Mouse (Mus musculus): Measurements from ENCODE around the gene Gm9195. TPM values are rescaled to one million over a fixed set of nuclear protein-coding genes. Genes with fewer than 3 reads are reported as not detected.

The Gm9195 gene
- total and polyA plus RNA-seq, 2 experiments from 2014 or later: not detected

GRCm38 (mm10) chr14:72516376-72516775 lies 24.7 kb upstream of the Gm9195 start:
- Histone ChIP-seq H3K4me1 (ENCODE audit: insufficient read depth) (no peaks in the 10 kb centered on the region), H3K9me3 (ENCODE audit: low read length) (no peaks in the 10 kb centered on the region), H3K4me3 (ENCODE audit: low read depth, low read length) (no peak overlapping the region), H3K9ac (no peak overlapping the region), H3K36me3 (ENCODE audit: insufficient read depth) (no peaks in the 10 kb centered on the region), H3K27me3 (ENCODE audit: insufficient read depth, low read length) (no peaks in the 10 kb centered on the region), H3K4me2 (ENCODE audit: low read depth) (no peak overlapping the region), H3K27ac (ENCODE audit: low read depth, low read length) (no peak overlapping the region)
- peak; percentile 93 for TF ChIP-seq CTCF (IDR thresholded peaks at IDR 0.05; ENCODE audit: low read depth)
- WGBS: 17% methylated on average over 5 of the region's 5 CpGs
- DNase-seq (peak; percentile 79), ATAC-seq (peak; percentile 87)

- H3K36me3 ChIP-seq (ENCODE audit: insufficient read depth): no peaks in the 10 kb centered on the region
- no peaks in the 10 kb centered on the region for H3K27me3 ChIP-seq (ENCODE audit: insufficient read depth, low read length)
- H3K4me3 ChIP-seq (ENCODE audit: low read depth, low read length): 0 out of 2 replicates have a peak overlapping the region, but pooled peaks have one; percentile 9
- no peak for DNase-seq
- no peaks in the 10 kb centered on the region for H3K9me3 ChIP-seq (ENCODE audit: low read length)
- WGBS: 10% methylated on average over 11 of the region's 11 CpGs
- peak overlapping the region; percentile 47 for H3K4me2 ChIP-seq (ENCODE audit: low read depth)
- H3K4me1 ChIP-seq (ENCODE audit: insufficient read depth): no peaks in the 10 kb centered on the region
- H3K27ac ChIP-seq (ENCODE audit: low read depth, low read length): no peak overlapping the region
- no peak for TF ChIP-seq CTCF (IDR thresholded peaks at IDR 0.05; ENCODE audit: low read depth)
- no peak for ATAC-seq
- H3K9ac ChIP-seq: no peak overlapping the region
Observed at GRCm38 (mm10) chr14:72506723-72507420, 15.2 kb upstream of the Gm9195 start.

- Histone ChIP-seq H3K9me3 (ENCODE audit: low read length) (no peaks in the 10 kb centered on the region), H3K27me3 (ENCODE audit: insufficient read depth, low read length) (no peaks in the 10 kb centered on the region), H3K4me2 (ENCODE audit: low read depth) (peak overlapping the region; percentile 47), H3K36me3 (ENCODE audit: insufficient read depth) (no peaks in the 10 kb centered on the region), H3K4me1 (ENCODE audit: insufficient read depth) (no peaks in the 10 kb centered on the region), H3K4me3 (ENCODE audit: low read depth, low read length) (0 out of 2 replicates have a peak overlapping the region, but pooled peaks have one; percentile 9), H3K9ac (no peak overlapping the region), H3K27ac (ENCODE audit: low read depth, low read length) (no peak overlapping the region)
- 9% methylated on average over 12 of the region's 12 CpGs for WGBS
- no peak for ATAC-seq
- no peak for TF ChIP-seq CTCF (IDR thresholded peaks at IDR 0.05; ENCODE audit: low read depth)
- no peak for DNase-seq
Observed at GRCm38 (mm10) chr14:72506018-72506722, 14.5 kb upstream of the Gm9195 start.

GRCm38 (mm10) chr14:72504985-72505384 lies 13.3 kb upstream of the Gm9195 start:
- no peaks in the 10 kb centered on the region for H3K4me1 ChIP-seq (ENCODE audit: insufficient read depth)
- no peak overlapping the region for H3K4me3 ChIP-seq (ENCODE audit: low read depth, low read length)
- 94% methylated on average over 1 of the region's 1 CpGs for WGBS
- DNase-seq (no peak), ATAC-seq (no peak)
- TF ChIP-seq CTCF (IDR thresholded peaks at IDR 0.05; ENCODE audit: low read depth): no peak
- H3K9ac ChIP-seq: no peak overlapping the region
- no peaks in the 10 kb centered on the region for H3K9me3 ChIP-seq (ENCODE audit: low read length)
- no peaks in the 10 kb centered on the region for H3K36me3 ChIP-seq (ENCODE audit: insufficient read depth)
- no peak overlapping the region for H3K27ac ChIP-seq (ENCODE audit: low read depth, low read length)
- H3K27me3 ChIP-seq (ENCODE audit: insufficient read depth, low read length): no peaks in the 10 kb centered on the region
- no peak overlapping the region for H3K4me2 ChIP-seq (ENCODE audit: low read depth)

GRCm38 (mm10) chr14:72503241-72503640 lies 11.6 kb upstream of the Gm9195 start:
- no peak for TF ChIP-seq CTCF (IDR thresholded peaks at IDR 0.05; ENCODE audit: low read depth)
- no peak for ATAC-seq
- no peak for DNase-seq
- Histone ChIP-seq H3K27me3 (ENCODE audit: insufficient read depth, low read length) (no peaks in the 10 kb centered on the region), H3K36me3 (ENCODE audit: insufficient read depth) (no peaks in the 10 kb centered on the region), H3K4me3 (ENCODE audit: low read depth, low read length) (no peak overlapping the region), H3K9ac (no peak overlapping the region), H3K4me2 (ENCODE audit: low read depth) (no peak overlapping the region), H3K4me1 (ENCODE audit: insufficient read depth) (no peaks in the 10 kb centered on the region), H3K27ac (ENCODE audit: low read depth, low read length) (no peak overlapping the region), H3K9me3 (ENCODE audit: low read length) (no peaks in the 10 kb centered on the region)
- WGBS: 41% methylated on average over 6 of the region's 6 CpGs

- H3K9ac ChIP-seq: no peak overlapping the region
- WGBS: 76% methylated on average over 1 of the region's 1 CpGs
- H3K4me1 ChIP-seq (ENCODE audit: insufficient read depth): no peaks in the 10 kb centered on the region
- H3K36me3 ChIP-seq (ENCODE audit: insufficient read depth): no peaks in the 10 kb centered on the region
- DNase-seq (no peak), ATAC-seq (no peak)
- no peak overlapping the region for H3K4me2 ChIP-seq (ENCODE audit: low read depth)
- no peak overlapping the region for H3K27ac ChIP-seq (ENCODE audit: low read depth, low read length)
- no peak overlapping the region for H3K4me3 ChIP-seq (ENCODE audit: low read depth, low read length)
- no peak for TF ChIP-seq CTCF (IDR thresholded peaks at IDR 0.05; ENCODE audit: low read depth)
- H3K27me3 ChIP-seq (ENCODE audit: insufficient read depth, low read length): no peaks in the 10 kb centered on the region
- H3K9me3 ChIP-seq (ENCODE audit: low read length): no peaks in the 10 kb centered on the region
Observed at GRCm38 (mm10) chr14:72493775-72494174, 2.1 kb upstream of the Gm9195 start.

- DNase-seq (peak; percentile 50), ATAC-seq (peak; percentile 79)
- H3K9me3 ChIP-seq (ENCODE audit: low read length): no peaks in the 10 kb centered on the region
- no peaks in the 10 kb centered on the region for H3K27me3 ChIP-seq (ENCODE audit: insufficient read depth, low read length)
- H3K4me2 ChIP-seq (ENCODE audit: low read depth): no peak overlapping the region
- H3K4me1 ChIP-seq (ENCODE audit: insufficient read depth): no peaks in the 10 kb centered on the region
- TF ChIP-seq CTCF (IDR thresholded peaks at IDR 0.05; ENCODE audit: low read depth): no peak
- no peaks in the 10 kb centered on the region for H3K36me3 ChIP-seq (ENCODE audit: insufficient read depth)
- no peak overlapping the region for H3K9ac ChIP-seq
- 90% methylated on average over 3 of the region's 3 CpGs for WGBS
- H3K4me3 ChIP-seq (ENCODE audit: low read depth, low read length): no peak overlapping the region
- H3K27ac ChIP-seq (ENCODE audit: low read depth, low read length): no peak overlapping the region
Observed at GRCm38 (mm10) chr14:72490367-72490766, 1.3 kb downstream of the Gm9195 start.
